Mouse (Mus musculus): Measurements from ENCODE around the gene Col2a1.

- TF ChIP-seq CTCF (IDR thresholded peaks at IDR 0.05; ENCODE audit: borderline replicate concordance, extremely low read depth, insufficient read depth, insufficient read length) (no peak), POLR2A (IDR thresholded peaks at IDR 0.05; ENCODE audit: borderline replicate concordance, extremely low read depth, insufficient read depth, insufficient read length, poor library complexity, severe bottlenecking) (no peak)
These were observed 62.0 kb downstream of the Col2a1 start for GRCm38 (mm10) chr15:97942538-97942937.
